Mouse (Mus musculus) kidney, postnatal 0 days (tissue): ENCODE data around the gene Ccz1. TPM values are rescaled to one million over a fixed set of nuclear protein-coding genes. Genes with fewer than 3 reads are reported as not detected.

Experiments used
- ATAC-seq: fragments of 200-750 bp; cut with Nextera tagmentation; replicated peaks from 2 replicates; pipeline ENCODE4 v1.8.0; 2017; ENCODE audit warnings: low read depth, moderate number of reproducible peaks, moderate TSS enrichment, moderate library complexity; ENCODE audit not compliant: low FRiP score
- DNase-seq: peaks from one replicate; pipeline ENCODE4 v3.0.0-alpha.2; 2016; ENCODE audit warnings: low spot score
- H3K27ac ChIP-seq: fragments of 300-500 bp; sonication (generic); 2 replicates; pipeline ENCODE4 v1.5.1; 2014; ENCODE audit warnings: mild to moderate bottlenecking
- H3K27me3 ChIP-seq: fragments of 300-500 bp; sonication (generic); 2 replicates; pipeline ENCODE4 v1.6.1; 2014; ENCODE audit warnings: low read length, mixed read lengths; ENCODE audit not compliant: insufficient read depth
- H3K36me3 ChIP-seq: fragments of 300-500 bp; sonication (generic); 2 replicates; pipeline ENCODE4 v1.6.1; 2014; ENCODE audit warnings: low read length, mixed read lengths; ENCODE audit not compliant: insufficient read depth
- H3K4me1 ChIP-seq: fragments of 300-500 bp; sonication (generic); replicated peaks from 2 replicates; pipeline ENCODE4 v1.6.1; 2014; ENCODE audit warnings: antibody characterized with exemption, low read length, mixed read lengths; ENCODE audit not compliant: insufficient read depth
- H3K4me2 ChIP-seq: fragments of 300-500 bp; sonication (generic); 2 replicates; pipeline ENCODE4 v1.6.1; 2014; ENCODE audit warnings: mild to moderate bottlenecking, low read length, moderate library complexity, mixed read lengths
- H3K4me3 ChIP-seq: fragments of 300-500 bp; sonication (generic); replicated peaks from 2 replicates; pipeline ENCODE4 v1.5.1; 2014; ENCODE audit warnings: low read depth, low read length
- H3K9ac ChIP-seq: fragments of 300-500 bp; sonication (generic); 2 replicates; pipeline ENCODE4 v1.6.1; 2014; ENCODE audit warnings: low read depth, low read length
- H3K9me3 ChIP-seq: fragments of 300-500 bp; sonication (generic); replicated peaks from 2 replicates; pipeline ENCODE4 v1.6.1; 2016; ENCODE audit warnings: low read length, inconsistent platforms, mixed read lengths
- CTCF ChIP-seq: IDR thresholded peaks from 2 replicates; pipeline ENCODE4 v1.5.1; 2016; ENCODE audit warnings: antibody characterized with exemption, low read depth, mild to moderate bottlenecking, moderate library complexity
- WGBS: fragments of 180-500 bp; shearing (Covaris S2); extraction: QIAGEN DNeasy Blood & Tissue Kit; methylation state at CpG from one replicate; pipeline ENCODE4 v1.1.7; 2014; 5-methylcytosine and 5-hydroxymethylcytosine counted together
- polyA plus RNA-seq: library from polyadenylated mRNA; unstranded; fragments of >200 nt; fragmentation: Nextera tagmentation; extraction: Ambion mirVana; gene quantifications from 2 replicates; pipeline ENCODE4 v1.2.1, GENCODE M21; 2015

Ccz1 gene
- polyA plus RNA-seq, 1 experiment from 2014 or later = 78.9 TPM

DNA sequence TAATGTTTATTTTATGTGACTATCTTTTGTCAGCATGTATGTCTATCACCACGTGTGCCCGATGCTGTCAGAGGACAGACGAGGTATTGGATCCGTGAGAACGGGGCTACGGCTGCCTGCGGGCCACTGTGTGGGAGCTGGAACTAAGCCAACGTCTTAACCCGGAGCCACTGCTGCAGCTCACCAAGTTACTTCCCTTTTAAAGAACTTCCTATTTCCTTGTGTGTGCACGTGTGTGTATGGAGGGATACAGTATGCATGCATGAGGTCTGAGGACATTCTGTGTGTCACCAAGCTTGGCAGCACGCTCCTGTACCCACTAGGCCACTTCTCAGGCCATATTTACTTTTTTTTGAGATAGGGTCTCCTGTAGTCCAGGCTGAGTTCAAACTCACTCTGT is 24.6 kb downstream of the Ccz1 start:
- DNase-seq = no peak
- Histone ChIP-seq H3K4me2 (no peak overlapping the region), H3K27ac (no peak overlapping the region), H3K9me3 (no peaks in the 10 kb centered on the region), H3K27me3 (no peaks in the 10 kb centered on the region), H3K4me3 (no peak overlapping the region), H3K9ac (no peak overlapping the region), H3K4me1 (no peaks in the 10 kb centered on the region), H3K36me3 (peaks cover 75% of the 10 kb centered on the region)
- ATAC-seq = no peak
- 90% methylated on average over 11 of the region's 11 CpGs for WGBS
- TF ChIP-seq CTCF = no peak

DNA sequence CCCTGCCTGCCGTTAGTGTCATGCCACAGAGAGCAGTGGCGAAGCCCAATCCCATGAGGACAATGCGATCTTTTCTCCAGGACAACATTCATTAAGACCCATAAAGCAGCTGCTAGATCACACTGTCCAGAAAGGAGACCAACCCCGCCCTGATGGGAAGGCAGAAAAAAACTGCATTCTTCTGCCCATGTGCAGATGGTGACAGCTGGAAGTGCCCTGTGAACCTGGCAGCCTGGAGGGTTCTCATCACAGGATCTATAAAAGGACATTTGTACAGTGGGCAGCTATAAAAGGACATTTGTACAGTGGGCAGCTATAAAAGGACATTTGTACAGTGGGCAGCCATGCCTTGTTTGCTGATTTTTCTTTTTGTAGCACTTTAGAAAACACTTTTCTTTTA is 25.6 kb downstream of the Ccz1 start:
- Histone ChIP-seq H3K27ac (no peak overlapping the region), H3K4me2 (no peak overlapping the region), H3K4me3 (no peak overlapping the region), H3K9me3 (no peaks in the 10 kb centered on the region), H3K9ac (no peak overlapping the region), H3K4me1 (no peaks in the 10 kb centered on the region), H3K27me3 (no peaks in the 10 kb centered on the region), H3K36me3 (peaks cover 70% of the 10 kb centered on the region)
- no peak for TF ChIP-seq CTCF
- ATAC-seq (no peak), DNase-seq (no peak)
- 89% methylated on average over 4 of the region's 4 CpGs for WGBS

DNA sequence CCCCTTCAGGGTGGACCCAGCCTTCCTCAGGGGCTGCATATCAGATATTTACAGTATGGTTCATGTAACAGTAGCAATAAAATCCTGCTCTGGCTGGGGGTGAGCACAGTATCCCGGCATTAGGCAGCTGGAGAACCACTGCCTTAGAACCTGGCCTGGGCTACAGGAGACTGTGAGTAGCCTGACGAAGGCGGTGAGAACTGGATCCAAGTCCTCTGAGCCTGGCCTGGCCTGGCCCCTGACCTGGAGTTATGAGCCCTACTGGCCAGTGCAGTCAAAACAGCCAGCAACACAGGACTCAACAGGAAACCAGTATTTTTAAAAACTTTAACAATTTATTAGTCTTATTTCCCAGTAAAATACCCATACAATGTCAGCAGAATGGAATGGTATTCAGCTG is 27.1 kb downstream of the Ccz1 start:
- no peak overlapping the region for H3K4me3 ChIP-seq
- H3K27ac ChIP-seq = no peak overlapping the region
- no peak for ATAC-seq
- WGBS = 83% methylated on average over 3 of the region's 3 CpGs
- H3K9me3 ChIP-seq = no peaks in the 10 kb centered on the region
- no peak overlapping the region for H3K9ac ChIP-seq
- H3K4me2 ChIP-seq = no peak overlapping the region
- H3K36me3 ChIP-seq = peaks cover 58% of the 10 kb centered on the region
- TF ChIP-seq CTCF = no peak
- DNase-seq = no peak
- no peaks in the 10 kb centered on the region for H3K27me3 ChIP-seq
- H3K4me1 ChIP-seq = no peaks in the 10 kb centered on the region

DNA sequence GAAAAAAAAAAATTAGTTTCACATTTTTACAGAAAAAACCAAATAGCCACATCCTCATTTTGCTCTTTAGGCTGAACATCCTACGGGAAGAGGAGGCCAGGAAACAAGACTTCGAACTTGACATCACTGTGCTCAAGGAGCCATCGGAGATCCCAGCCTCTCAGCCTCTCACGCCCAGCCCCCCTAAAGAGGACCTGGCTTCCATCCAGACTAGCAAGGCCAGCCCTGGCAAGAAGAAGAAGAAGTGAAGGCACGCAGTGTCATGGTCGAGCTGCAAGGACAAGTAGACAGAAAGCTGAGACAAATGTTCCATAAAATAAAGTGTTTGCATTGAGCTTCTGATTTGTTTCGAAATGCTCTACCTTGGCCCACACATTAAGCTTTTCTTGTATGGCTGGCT is 29.3 kb downstream of the Ccz1 start:
- 88% methylated on average over 7 of the region's 7 CpGs for WGBS
- H3K4me1 ChIP-seq = no peaks in the 10 kb centered on the region
- ATAC-seq (no peak), DNase-seq (no peak)
- no peaks in the 10 kb centered on the region for H3K9me3 ChIP-seq
- no peak for TF ChIP-seq CTCF
- no peak overlapping the region for H3K4me3 ChIP-seq
- no peak overlapping the region for H3K4me2 ChIP-seq
- no peak overlapping the region for H3K9ac ChIP-seq
- H3K36me3 ChIP-seq = peaks cover 39% of the 10 kb centered on the region
- H3K27me3 ChIP-seq = no peaks in the 10 kb centered on the region
- no peak overlapping the region for H3K27ac ChIP-seq

DNA sequence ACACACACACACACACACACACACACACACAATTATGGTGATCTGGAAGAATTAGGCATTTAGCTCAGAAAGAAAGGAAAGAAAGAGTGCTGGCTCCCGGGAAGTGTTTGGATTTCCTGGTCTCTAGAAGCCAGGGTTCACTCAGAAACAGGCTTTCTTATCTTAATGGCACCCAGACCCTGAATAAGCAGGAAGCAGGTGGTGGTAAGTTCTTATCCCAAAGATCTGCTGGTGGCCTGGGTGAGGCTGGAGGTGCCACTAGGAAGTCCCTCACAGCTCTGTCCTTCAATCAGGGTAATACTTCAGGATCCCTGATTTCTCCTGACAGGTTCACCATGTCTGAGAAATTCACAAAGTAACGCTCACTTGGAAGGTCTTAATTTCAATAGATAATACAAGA is 32.3 kb downstream of the Ccz1 start:
- H3K36me3 ChIP-seq = peaks cover 16% of the 10 kb centered on the region; the same call in 1 of the 2 replicates
- no peaks in the 10 kb centered on the region for H3K4me1 ChIP-seq
- H3K4me3 ChIP-seq = no peak overlapping the region
- DNase-seq (no peak), ATAC-seq (no peak)
- no peaks in the 10 kb centered on the region for H3K27me3 ChIP-seq
- H3K9ac ChIP-seq = no peak overlapping the region
- no peaks in the 10 kb centered on the region for H3K9me3 ChIP-seq
- TF ChIP-seq CTCF = no peak
- 73% methylated on average over 2 of the region's 2 CpGs for WGBS
- H3K4me2 ChIP-seq = no peak overlapping the region
- no peak overlapping the region for H3K27ac ChIP-seq

DNA sequence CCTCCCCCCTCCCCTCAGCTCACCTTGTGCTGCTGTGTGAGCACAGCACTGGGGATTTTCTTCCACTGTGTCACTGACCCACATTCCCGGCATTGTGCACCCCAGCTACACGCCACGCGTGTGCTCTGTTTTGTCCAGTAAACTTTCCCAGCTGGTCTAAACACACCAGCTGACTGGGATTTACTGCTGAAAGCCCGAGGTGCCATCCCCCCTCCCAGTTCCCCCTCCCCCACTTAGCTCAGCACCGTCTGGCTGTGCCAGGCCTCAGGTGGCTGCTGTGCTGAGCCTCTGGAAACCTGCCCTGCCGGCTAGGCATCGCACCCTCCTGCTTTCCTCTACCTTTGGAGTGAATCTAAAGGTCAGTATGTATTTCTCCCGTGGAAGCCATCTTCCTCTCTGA is 33.8 kb downstream of the Ccz1 start:
- Histone ChIP-seq H3K9ac (no peak overlapping the region), H3K4me1 (no peaks in the 10 kb centered on the region), H3K36me3 (0 out of 2 replicates have a peak, but pooled peaks cover 7% of the 10 kb centered on the region), H3K4me2 (no peak overlapping the region), H3K9me3 (no peaks in the 10 kb centered on the region), H3K27me3 (no peaks in the 10 kb centered on the region), H3K4me3 (no peak overlapping the region), H3K27ac (no peak overlapping the region)
- 19% methylated on average over 9 of the region's 9 CpGs for WGBS
- ATAC-seq (no peak; the same call in 1 of the 2 replicates), DNase-seq (no peak)
- TF ChIP-seq CTCF = no peak

DNA sequence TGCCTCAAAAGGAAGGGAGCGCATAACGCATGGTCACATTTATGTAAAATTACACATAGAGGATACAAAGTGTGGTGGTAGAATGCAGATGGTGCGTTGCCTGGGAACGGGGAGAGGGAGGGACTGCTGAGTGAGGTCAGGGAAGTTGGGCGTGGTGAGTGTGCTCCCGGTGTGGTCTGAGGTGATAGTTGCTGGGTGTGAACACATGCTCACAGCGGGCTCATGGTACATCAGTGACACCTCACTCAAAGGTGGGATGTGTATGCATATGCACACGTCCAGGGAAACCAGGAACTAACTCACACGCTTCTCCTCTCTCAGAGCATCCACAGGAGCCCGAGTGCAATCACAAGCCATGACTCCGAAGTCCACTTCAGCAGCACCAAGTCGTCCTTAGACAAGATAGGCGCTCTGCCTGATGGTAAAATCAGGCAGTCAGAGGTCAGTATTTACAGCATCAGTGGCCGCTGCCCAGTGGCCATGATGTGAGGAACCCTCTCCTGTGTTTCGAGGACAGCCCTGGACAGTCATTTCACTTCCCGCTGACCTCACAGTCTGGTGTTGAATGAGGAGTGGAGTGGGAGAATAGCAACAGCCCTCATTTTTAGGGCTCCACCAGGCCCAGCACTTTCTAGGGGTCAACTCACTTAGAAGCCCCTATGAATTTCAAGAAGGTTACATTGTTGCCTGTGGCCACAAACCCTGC is 37.8 kb downstream of the Ccz1 start:
- WGBS = 73% methylated on average over 16 of the region's 16 CpGs
- Histone ChIP-seq H3K4me2 (no peak overlapping the region), H3K9me3 (no peaks in the 10 kb centered on the region), H3K27ac (no peak overlapping the region), H3K27me3 (no peaks in the 10 kb centered on the region), H3K4me3 (no peak overlapping the region), H3K4me1 (no peaks in the 10 kb centered on the region), H3K36me3 (no peaks in the 10 kb centered on the region), H3K9ac (no peak overlapping the region)
- ATAC-seq = no peak
- TF ChIP-seq CTCF = no peak
- no peak for DNase-seq
